Mouse (Mus musculus): ENCODE data around the gene Greb1.

- TF ChIP-seq CTCF (IDR thresholded peaks at IDR 0.05; ENCODE audit: control insufficient read depth, insufficient read depth, low read length), result no peak
- TF ChIP-seq POLR2A (IDR thresholded peaks at IDR 0.05; ENCODE audit: borderline replicate concordance, control insufficient read depth, low read depth, low read length), result no peak
These were observed 49.1 kb upstream of the Greb1 start for GRCm38 (mm10) chr12:16849821-16850220.

All from bone marrow, adult 2 months (tissue).